Mouse (Mus musculus): ENCODE measurements around the gene Lmna.

The Lmna gene

GRCm38 (mm10) chr3:88499580-88499979 lies 10.2 kb downstream of the Lmna start:
- DNase-seq = no peak

GRCm38 (mm10) chr3:88495741-88496415 lies 13.9 kb downstream of the Lmna start:
- no peak for DNase-seq

GRCm38 (mm10) chr3:88494836-88495628 lies 14.7 kb downstream of the Lmna start:
- DNase-seq = no peak

GRCm38 (mm10) chr3:88493706-88494582 lies 15.8 kb downstream of the Lmna start:
- no peak for DNase-seq

GRCm38 (mm10) chr3:88487396-88487795 lies 22.4 kb downstream of the Lmna start:
- no peak for DNase-seq

GRCm38 (mm10) chr3:88486887-88487286 lies 22.9 kb downstream of the Lmna start:
- no peak for DNase-seq

- no peak for DNase-seq
Observed at GRCm38 (mm10) chr3:88486043-88486442, 23.7 kb downstream of the Lmna start.

GRCm38 (mm10) chr3:88484597-88485316 lies 25.0 kb downstream of the Lmna start:
- peak; percentile 57 for DNase-seq

GRCm38 (mm10) chr3:88483621-88484020 lies 26.1 kb downstream of the Lmna start:
- DNase-seq = peak; percentile 68

- no peak for DNase-seq
Observed at GRCm38 (mm10) chr3:88483141-88483540, 26.6 kb downstream of the Lmna start.

- DNase-seq = no peak
Observed at GRCm38 (mm10) chr3:88482336-88482735, 27.4 kb downstream of the Lmna start.

- DNase-seq = no peak
Observed at GRCm38 (mm10) chr3:88481372-88482040, 28.2 kb downstream of the Lmna start.

GRCm38 (mm10) chr3:88480679-88481078 lies 29.1 kb downstream of the Lmna start:
- DNase-seq = no peak

- DNase-seq = no peak
Observed at GRCm38 (mm10) chr3:88479828-88480227, 29.9 kb downstream of the Lmna start.

- DNase-seq = no peak
Observed at GRCm38 (mm10) chr3:88479163-88479562, 30.6 kb downstream of the Lmna start.

- DNase-seq = no peak
Observed at GRCm38 (mm10) chr3:88477735-88478134, 32.0 kb downstream of the Lmna start.

GRCm38 (mm10) chr3:88476403-88476802 lies 33.4 kb downstream of the Lmna start:
- DNase-seq = no peak

- no peak for DNase-seq
Observed at GRCm38 (mm10) chr3:88473571-88473970, 36.2 kb downstream of the Lmna start.

- no peak for DNase-seq
Observed at GRCm38 (mm10) chr3:88473020-88473419, 36.7 kb downstream of the Lmna start.

- DNase-seq = no peak
Observed at GRCm38 (mm10) chr3:88470943-88471479, 38.7 kb downstream of the Lmna start.

- DNase-seq = no peak
Observed at GRCm38 (mm10) chr3:88469466-88469865, 40.3 kb downstream of the Lmna start.
